Mouse (Mus musculus) hindbrain, postnatal 0 days (tissue): ENCODE measurements at regions not wholly inside any gene's neighbourhood (a gene's known extent, or its start where the extent isn't known, plus 50 kb on each side); places are given as distances from the start of the nearest gene placed in this dataset.

Experiments used
- ATAC-seq: fragments of 200-750 bp; cut with Nextera tagmentation; 2 replicates; pipeline ENCODE4 v1.8.0; 2017; ENCODE audit warnings: mild to moderate bottlenecking, moderate TSS enrichment, moderate library complexity
- DNase-seq: peaks from one replicate; pipeline ENCODE4 v3.0.0-alpha.2; 2015; ENCODE audit warnings: low spot score
- H3K27ac ChIP-seq: fragments of 300-500 bp; sonication (generic); 2 replicates; pipeline ENCODE4 v1.5.1; 2014; ENCODE audit warnings: mild to moderate bottlenecking
- H3K27me3 ChIP-seq: fragments of 300-500 bp; sonication (generic); 2 replicates; pipeline ENCODE4 v1.6.1; 2014; ENCODE audit warnings: low read length, mixed read lengths; ENCODE audit not compliant: insufficient read depth
- H3K36me3 ChIP-seq: fragments of 300-500 bp; sonication (generic); 2 replicates; pipeline ENCODE4 v1.6.1; 2014; ENCODE audit warnings: low read length, mixed read lengths; ENCODE audit not compliant: insufficient read depth
- H3K4me1 ChIP-seq: fragments of 300-500 bp; sonication (generic); 2 replicates; pipeline ENCODE4 v1.6.1; 2014; ENCODE audit warnings: antibody characterized with exemption, low read length, mixed read lengths; ENCODE audit not compliant: insufficient read depth
- H3K4me2 ChIP-seq: fragments of 300-500 bp; sonication (generic); 2 replicates; pipeline ENCODE4 v1.6.1; 2014; ENCODE audit warnings: low read depth, mild to moderate bottlenecking, low read length, moderate library complexity, mixed read lengths
- H3K4me3 ChIP-seq: fragments of 300-500 bp; sonication (generic); 2 replicates; pipeline ENCODE4 v1.5.1; 2014; ENCODE audit warnings: low read length
- H3K9ac ChIP-seq: fragments of 300-500 bp; sonication (generic); replicated peaks from 2 replicates; pipeline ENCODE4 v1.6.1; 2014; ENCODE audit warnings: mild to moderate bottlenecking, low read length, moderate library complexity, mixed read lengths
- H3K9me3 ChIP-seq: fragments of 300-500 bp; sonication (generic); 2 replicates; pipeline ENCODE4 v1.6.1; 2016; ENCODE audit warnings: low read length, mixed read lengths
- CTCF ChIP-seq: IDR thresholded peaks from 2 replicates; pipeline ENCODE4 v1.5.1; 2016; ENCODE audit warnings: antibody characterized with exemption, control low read depth, low read depth
- WGBS: fragments of 180-500 bp; shearing (Covaris S2); extraction: QIAGEN DNeasy Blood & Tissue Kit; methylation state at CpG from one replicate; pipeline ENCODE4 v1.1.7; 2014; 5-methylcytosine and 5-hydroxymethylcytosine counted together

GRCm38 (mm10) chr13:111932464-111932863, 123.7 kb upstream of the Map3k1 start:
- Histone ChIP-seq H3K9ac (no peak overlapping the region), H3K36me3 (no peaks in the 10 kb centered on the region), H3K27me3 (no peaks in the 10 kb centered on the region), H3K4me2 (no peak overlapping the region), H3K4me1 (peaks cover 11% of the 10 kb centered on the region), H3K27ac (no peak overlapping the region), H3K9me3 (no peaks in the 10 kb centered on the region), H3K4me3 (no peak overlapping the region)
- 86% methylated on average over 3 of the region's 3 CpGs for WGBS
- ATAC-seq (no peak), DNase-seq (no peak)
- TF ChIP-seq CTCF: no peak

DNA sequence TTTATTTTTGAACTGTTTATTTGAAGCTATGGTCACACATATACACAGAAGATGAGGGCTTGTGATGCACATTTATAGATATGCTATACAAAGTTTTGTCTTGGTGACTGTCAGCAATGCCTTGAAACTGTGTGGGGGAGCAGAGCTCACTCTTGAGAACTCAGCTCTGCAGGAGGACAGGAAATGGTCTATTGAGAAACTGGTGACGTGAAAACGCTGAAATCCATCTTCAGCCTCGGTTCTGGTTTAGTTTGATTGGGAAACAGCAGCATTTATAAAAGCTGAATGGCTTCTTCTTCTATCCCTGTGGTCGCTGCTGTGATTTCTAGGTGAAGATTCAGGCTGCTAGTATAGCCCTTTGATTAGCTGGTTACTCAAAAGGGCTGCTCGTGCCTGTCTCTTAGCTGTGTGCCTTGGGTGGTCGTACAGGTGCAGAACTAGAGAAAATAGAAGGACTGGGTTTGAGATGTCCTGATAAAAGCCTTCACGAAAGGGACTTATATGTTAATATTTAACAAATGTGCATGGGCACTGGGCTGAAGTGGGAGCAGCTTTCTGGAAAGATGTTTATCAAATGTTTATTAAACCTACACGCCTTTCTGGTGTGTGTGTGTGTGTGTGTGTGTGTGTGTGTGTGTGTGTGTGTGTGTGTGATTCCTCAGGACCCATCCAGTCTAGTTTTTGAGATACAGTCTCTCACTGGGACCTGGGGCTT, 124.9 kb upstream of the Map3k1 start:
- TF ChIP-seq CTCF: no peak
- ATAC-seq: no peak
- H3K9me3 ChIP-seq: no peaks in the 10 kb centered on the region
- no peak overlapping the region for H3K9ac ChIP-seq
- H3K4me3 ChIP-seq: no peak overlapping the region
- whole genome bisulfite sequencing: 72% methylated on average over 8 of the region's 8 CpGs
- H3K4me1 ChIP-seq: peaks cover 11% of the 10 kb centered on the region; the same call in 1 of the 2 replicates
- H3K27me3 ChIP-seq: no peaks in the 10 kb centered on the region
- DNase-seq: no peak
- no peak overlapping the region for H3K27ac ChIP-seq
- H3K36me3 ChIP-seq: no peaks in the 10 kb centered on the region
- no peak overlapping the region for H3K4me2 ChIP-seq

GRCm38 (mm10) chr13:111935721-111936080, 126.9 kb upstream of the Map3k1 start:
- peaks cover 11% of the 10 kb centered on the region; the same call in 1 of the 2 replicates for H3K4me1 ChIP-seq
- no peaks in the 10 kb centered on the region for H3K36me3 ChIP-seq
- H3K9me3 ChIP-seq: no peaks in the 10 kb centered on the region
- no peak overlapping the region for H3K4me2 ChIP-seq
- ATAC-seq: no peak
- no peak overlapping the region for H3K9ac ChIP-seq
- no peaks in the 10 kb centered on the region for H3K27me3 ChIP-seq
- 72% methylated on average over 1 of the region's 1 CpGs for WGBS
- peak overlapping the region; percentile 29; the same call in 1 of the 2 replicates for H3K27ac ChIP-seq
- TF ChIP-seq CTCF: no peak
- no peak for DNase-seq
- H3K4me3 ChIP-seq: no peak overlapping the region

DNA sequence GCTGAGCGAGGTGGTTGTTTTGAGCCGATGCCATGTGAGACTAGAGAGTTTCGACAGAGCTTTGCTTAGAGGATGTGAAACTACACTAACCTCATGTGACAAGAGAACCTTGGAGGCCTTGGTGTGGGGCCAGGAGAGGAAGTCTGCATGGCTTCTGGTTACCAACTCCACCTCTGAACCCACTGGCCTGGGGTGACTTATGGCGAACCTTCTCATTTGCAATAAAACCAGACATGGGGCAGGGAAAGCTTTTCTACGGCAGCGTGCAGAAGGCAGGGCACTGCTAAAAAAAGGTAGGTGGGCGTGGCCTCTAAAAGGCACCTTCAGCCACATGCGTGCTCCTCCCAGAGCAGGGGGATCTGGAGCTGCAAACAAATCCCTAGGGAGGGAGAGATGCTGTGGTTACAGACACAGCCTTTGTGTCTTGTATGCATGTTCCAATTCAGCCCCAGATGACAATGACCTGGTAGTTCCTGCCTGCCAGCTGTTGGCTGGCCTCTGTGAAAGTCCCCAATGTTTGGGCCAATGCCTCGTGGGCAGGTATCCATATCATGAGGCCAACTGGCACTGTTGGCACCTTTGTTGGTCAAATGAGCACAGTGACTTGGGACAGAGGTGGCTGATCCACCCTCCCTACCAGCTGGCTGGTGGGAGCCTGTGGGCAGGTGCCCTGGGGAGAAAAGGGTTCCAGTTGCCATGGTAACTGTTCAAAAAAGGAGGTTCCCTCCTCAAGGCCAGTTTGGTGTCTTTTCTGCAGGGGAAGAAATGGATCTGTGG, 127.5 kb upstream of the Map3k1 start:
- Histone ChIP-seq H3K9me3 (no peaks in the 10 kb centered on the region), H3K27me3 (no peaks in the 10 kb centered on the region), H3K36me3 (no peaks in the 10 kb centered on the region), H3K4me1 (peaks cover 11% of the 10 kb centered on the region; the same call in 1 of the 2 replicates), H3K4me2 (no peak overlapping the region), H3K9ac (no peak overlapping the region), H3K27ac (peak overlapping the region; percentile 29; the same call in 1 of the 2 replicates), H3K4me3 (no peak overlapping the region)
- peak; percentile 87 for ATAC-seq
- 55% methylated on average over 9 of the region's 9 CpGs for WGBS
- DNase-seq: peak; percentile 67
- TF ChIP-seq CTCF: no peak

GRCm38 (mm10) chr13:111936983-111937382, 128.2 kb upstream of the Map3k1 start:
- H3K4me1 ChIP-seq: peaks cover 11% of the 10 kb centered on the region; the same call in 1 of the 2 replicates
- H3K36me3 ChIP-seq: no peaks in the 10 kb centered on the region
- no peak overlapping the region for H3K4me2 ChIP-seq
- H3K27ac ChIP-seq: peak overlapping the region; percentile 29; the same call in 1 of the 2 replicates
- 0 out of 2 replicates have a peak, but pooled peaks have one; percentile 13 for ATAC-seq
- no peaks in the 10 kb centered on the region for H3K9me3 ChIP-seq
- no peak for TF ChIP-seq CTCF
- H3K9ac ChIP-seq: no peak overlapping the region
- H3K27me3 ChIP-seq: no peaks in the 10 kb centered on the region
- DNase-seq: no peak
- no peak overlapping the region for H3K4me3 ChIP-seq
- 60% methylated on average over 8 of the region's 8 CpGs for WGBS

DNA sequence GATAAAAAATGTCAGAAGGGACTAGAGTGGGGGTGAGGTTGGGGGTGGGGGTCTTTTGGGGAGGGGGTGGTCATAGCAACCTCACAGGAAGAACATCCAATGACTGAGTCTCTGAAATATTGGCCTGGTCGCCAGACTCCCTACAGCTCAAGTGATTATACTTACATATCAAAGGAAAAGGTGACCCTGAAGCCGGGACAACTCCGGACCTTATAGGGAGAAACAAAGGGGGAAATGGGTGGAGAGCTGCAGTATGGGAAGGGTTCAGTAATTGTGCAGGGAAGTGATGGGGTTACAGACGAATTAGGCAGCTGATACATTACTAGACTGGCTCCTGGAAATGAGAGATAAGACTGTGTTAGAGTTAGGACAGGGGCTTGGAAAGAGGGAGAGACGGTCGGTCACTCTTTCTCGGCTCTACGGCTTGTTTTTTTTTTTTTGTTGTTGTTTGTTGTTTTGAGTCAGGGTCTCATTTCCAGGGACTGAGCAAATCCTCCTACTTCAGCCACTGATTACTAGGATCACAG, 130.2 kb upstream of the Map3k1 start:
- Histone ChIP-seq H3K36me3 (no peaks in the 10 kb centered on the region), H3K4me3 (no peak overlapping the region), H3K4me1 (peaks cover 11% of the 10 kb centered on the region), H3K9ac (no peak overlapping the region), H3K27ac (no peak overlapping the region), H3K4me2 (no peak overlapping the region), H3K27me3 (no peaks in the 10 kb centered on the region), H3K9me3 (no peaks in the 10 kb centered on the region)
- DNase-seq: no peak
- WGBS: 68% methylated on average over 8 of the region's 8 CpGs
- ATAC-seq: no peak
- TF ChIP-seq CTCF: no peak
